ENCODE assay signal across 21 mouse cellular contexts in the genomic region with DNA sequence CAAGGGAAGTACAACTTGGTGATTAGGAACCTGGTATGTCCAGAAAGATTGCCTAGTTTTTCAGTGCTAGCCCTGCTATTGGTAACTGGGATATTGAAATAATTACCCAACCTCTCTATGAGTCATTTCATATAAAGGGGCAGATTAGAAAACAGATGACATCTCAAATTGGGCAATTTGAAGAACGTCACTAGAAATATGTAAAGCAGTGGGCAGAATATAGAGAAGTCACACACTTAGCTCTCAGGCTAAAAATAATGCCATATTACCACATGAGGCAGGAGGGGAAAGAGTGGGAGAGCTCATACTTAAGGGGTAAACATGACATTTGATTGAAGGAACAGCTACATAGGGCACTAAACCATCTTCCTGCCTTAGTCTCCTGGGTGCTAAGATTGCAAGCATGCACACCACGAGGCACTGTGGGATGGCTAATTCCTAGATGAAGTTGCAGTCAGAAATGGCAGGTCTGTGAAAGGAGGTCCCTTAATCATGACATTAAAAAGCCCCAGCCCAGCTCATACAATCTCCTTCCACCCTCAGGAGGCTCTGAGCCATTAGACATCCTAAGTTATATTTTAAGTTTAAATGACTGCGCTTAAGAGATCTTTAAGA. TPM values are rescaled to one million over a fixed set of nuclear protein-coding genes. Genes with fewer than 3 reads are reported as not detected.
DNase-seq lines count a peak whose midpoint lies in the region; ATAC-seq and TF ChIP-seq lines count a peak whose summit lies in the region.
"Had no signal": no experiment of that assay in that cellular context is flagged by ENCODE, and none has a peak within 500 bp of the region (broad histone marks: within the 10 kb centered on the region; RNA-seq: fewer than 3 reads in every experiment).

No protein-coding gene starts in this region.

- H3K79me2 ChIP-seq in macrophage (ENCODE audit: inconsistent target): peaks cover 45% of the 10 kb centered on the region

- H3K4me1 ChIP-seq in liver, embryonic 16.5 days (ENCODE audit: control insufficient read depth, low read depth, low read length): no peaks in the 10 kb centered on the region
- H3K4me1 ChIP-seq in liver, embryonic 11.5 days (replicated peaks; ENCODE audit: control insufficient read depth, insufficient read depth, low read length): no peaks in the 10 kb centered on the region
- peaks cover 3% of the 10 kb centered on the region for H3K4me1 ChIP-seq in bone marrow, adult 2 months (ENCODE audit: control insufficient read depth, insufficient read depth, low read length)
- H3K4me1 ChIP-seq: embryonic facial prominence, embryonic 13.5 days; forebrain, embryonic 10.5 days; heart, embryonic 15.5 days; hindbrain, embryonic 13.5 days; liver, embryonic 15.5 days; neural tube, embryonic 15.5 days had no signal

- H3K4me2 ChIP-seq in liver, embryonic 16.5 days (ENCODE audit: low read depth, low read length): no peak overlapping the region
- H3K4me2 ChIP-seq in liver, embryonic 11.5 days: no peak overlapping the region
- H3K4me2 ChIP-seq: embryonic facial prominence, embryonic 13.5 days; heart, embryonic 15.5 days; hindbrain, embryonic 13.5 days; liver, embryonic 15.5 days; neural tube, embryonic 15.5 days had no signal

- DNase-seq in liver, embryonic 11.5 days (ENCODE audit: low spot score): no peak
- DNase-seq in A20 (ENCODE audit: low read depth, low spot score): peak; percentile 39
- DNase-seq in kidney, postnatal 14 days: no peak
- no peak for DNase-seq in kidney, postnatal 36 days
- no peak for DNase-seq in right cerebral cortex, postnatal 4 days
- DNase-seq: cerebellum, adult 11-12 months; kidney, adult 11 months; kidney, postnatal 25 days; left cerebral cortex, postnatal 4 days; right cerebral cortex, adult 18-20 months had no signal

- no peak for TF ChIP-seq CTCF in bone marrow, adult 2 months (IDR thresholded peaks at IDR 0.05; ENCODE audit: control insufficient read depth, insufficient read depth, low read length)

- H3K27me3 ChIP-seq in liver, embryonic 16.5 days (ENCODE audit: control insufficient read depth, insufficient read depth, low read depth, low read length): no peaks in the 10 kb centered on the region
- H3K27me3 ChIP-seq in liver, embryonic 11.5 days (replicated peaks; ENCODE audit: control insufficient read depth, insufficient read depth, low read length): no peaks in the 10 kb centered on the region
- H3K27me3 ChIP-seq: embryonic facial prominence, embryonic 13.5 days; heart, embryonic 15.5 days; hindbrain, embryonic 13.5 days; liver, embryonic 15.5 days; neural tube, embryonic 15.5 days; Patski had no signal

- no peak overlapping the region for H3K27ac ChIP-seq in liver, embryonic 16.5 days (ENCODE audit: low read length)
- H3K27ac ChIP-seq in liver, embryonic 11.5 days (ENCODE audit: low read depth, low read length): no peak overlapping the region
- H3K27ac ChIP-seq in bone marrow, adult 2 months (ENCODE audit: control insufficient read depth, insufficient read depth, low read depth, low read length, poor library complexity): peak overlapping the region; percentile 22; the same call in 1 of the 2 replicates
- H3K27ac ChIP-seq in macrophage: peak overlapping the region; percentile 64
- H3K27ac ChIP-seq: embryonic facial prominence, embryonic 13.5 days; forebrain, embryonic 10.5 days; heart, embryonic 15.5 days; hindbrain, embryonic 13.5 days; liver, embryonic 15.5 days; neural tube, embryonic 15.5 days had no signal

- no peaks in the 10 kb centered on the region for H3K9me3 ChIP-seq in liver, embryonic 16.5 days (replicated peaks; ENCODE audit: control insufficient read depth, low read length)
- H3K9me3 ChIP-seq in liver, embryonic 11.5 days (ENCODE audit: control insufficient read depth, low read length): no peaks in the 10 kb centered on the region
- H3K9me3 ChIP-seq: embryonic facial prominence, embryonic 13.5 days; forebrain, embryonic 10.5 days; heart, embryonic 15.5 days; hindbrain, embryonic 13.5 days; liver, embryonic 15.5 days; neural tube, embryonic 15.5 days had no signal

- WGBS in liver, embryonic 16.5 days (ENCODE audit: insufficient replicate concordance): 48% methylated on average over 3 of the region's 3 CpGs
- WGBS in liver, embryonic 11.5 days: 68% methylated on average over 3 of the region's 3 CpGs
- 37% methylated on average over 3 of the region's 3 CpGs for WGBS in bone marrow, adult 2 months
- WGBS in macrophage (ENCODE audit: missing documents): 32% methylated on average over 3 of the region's 3 CpGs

- H3K9ac ChIP-seq in liver, embryonic 16.5 days (ENCODE audit: low read depth, low read length): no peak overlapping the region
- H3K9ac ChIP-seq in liver, embryonic 11.5 days (ENCODE audit: low read depth, low read length): no peak overlapping the region
- H3K9ac ChIP-seq: embryonic facial prominence, embryonic 13.5 days; heart, embryonic 15.5 days; hindbrain, embryonic 13.5 days; liver, embryonic 15.5 days; neural tube, embryonic 15.5 days had no signal

- no peak overlapping the region for H3K4me3 ChIP-seq in liver, embryonic 16.5 days (ENCODE audit: low read depth, low read length)
- H3K4me3 ChIP-seq in liver, embryonic 11.5 days (ENCODE audit: low read depth, low read length): no peak overlapping the region
- no peak overlapping the region for H3K4me3 ChIP-seq in bone marrow, adult 2 months (replicated peaks; ENCODE audit: control insufficient read depth, low read depth, low read length)
- H3K4me3 ChIP-seq in macrophage (ENCODE audit: inconsistent target): no peak overlapping the region
- H3K4me3 ChIP-seq: embryonic facial prominence, embryonic 13.5 days; forebrain, embryonic 10.5 days; heart, embryonic 15.5 days; hindbrain, embryonic 13.5 days; liver, embryonic 15.5 days; neural tube, embryonic 15.5 days had no signal

- no peaks in the 10 kb centered on the region for H3K36me3 ChIP-seq in liver, embryonic 16.5 days (ENCODE audit: control insufficient read depth, insufficient read depth)
- no peaks in the 10 kb centered on the region for H3K36me3 ChIP-seq in liver, embryonic 11.5 days (ENCODE audit: control insufficient read depth, insufficient read depth, low read length)
- H3K36me3 ChIP-seq in macrophage (ENCODE audit: inconsistent target): no peaks in the 10 kb centered on the region; the same call in 1 of the 2 replicates
- H3K36me3 ChIP-seq: embryonic facial prominence, embryonic 13.5 days; forebrain, embryonic 10.5 days; heart, embryonic 15.5 days; hindbrain, embryonic 13.5 days; liver, embryonic 15.5 days; neural tube, embryonic 15.5 days had no signal

- TF ChIP-seq POLR2A in bone marrow, adult 2 months (IDR thresholded peaks at IDR 0.05; ENCODE audit: borderline replicate concordance, control insufficient read depth, low read depth, low read length): no peak

- 0 out of 2 replicates have a peak, but pooled peaks have one; percentile 32 for ATAC-seq in liver, embryonic 16.5 days (ENCODE audit: low read depth)
- no peak for ATAC-seq in liver, embryonic 11.5 days (replicated peaks; ENCODE audit: low FRiP score)
- ATAC-seq: Patski had no signal

RNA-seq across cellular contexts. Expression of a gene that starts 7.3 kb away (rescaled TPM):
- 2.6 and 2.9 TPM in 2 replicates for polyA plus RNA-seq in liver, embryonic 16.5 days (2015; fragmentation: Nextera tagmentation; extraction: Ambion mirVana)
- polyA plus RNA-seq in liver, embryonic 11.5 days (2014; fragmentation: Nextera tagmentation; extraction: Ambion mirVana): 2.0 and 2.6 TPM in 2 replicates
- polyA plus RNA-seq in bone marrow, adult 2 months (2011; ENCODE audit: insufficient read depth, insufficient read length, low replicate concordance, missing spikeins): 6.9 and 30.1 TPM in 2 replicates
- 100 to 1,000 TPM in 13 of 26 experiments, 10 to 100 TPM in 13; 12.3 to 386 (median 98.8) TPM for total RNA-seq in macrophage (2018; cell fraction: chromatin; rRNA removed)
- 10 to 100 TPM; 15.9 to 40.3 (median 28.5) TPM for total RNA-seq in macrophage (2018; cell fraction: cytosol; rRNA removed)
- total RNA-seq in macrophage (2018; cell fraction: nucleus; rRNA removed): 100 to 1,000 TPM in 9 of 26 experiments, 10 to 100 TPM in 17; 32.8 to 249 (median 83.5) TPM
- polyA plus RNA-seq in macrophage (2018): 23.6 to 56.7 TPM (median 42.1 TPM) in 3 replicates
- total RNA-seq: layer of hippocampus, postnatal 10 days; left cerebral cortex, postnatal 4 days had no signal
- polyA plus RNA-seq: Patski had no signal

RNA-seq across cellular contexts. Expression of a gene that starts 13.4 kb away (rescaled TPM):
- 12.9 and 15.0 TPM in 2 replicates for polyA plus RNA-seq in liver, embryonic 16.5 days (2015; fragmentation: Nextera tagmentation; extraction: Ambion mirVana)
- 25.7 and 25.8 TPM in 2 replicates for polyA plus RNA-seq in liver, embryonic 11.5 days (2014; fragmentation: Nextera tagmentation; extraction: Ambion mirVana)
- polyA plus RNA-seq in bone marrow, adult 2 months (2011; ENCODE audit: insufficient read depth, insufficient read length, low replicate concordance, missing spikeins): 14.6 and 16.1 TPM in 2 replicates
- total RNA-seq in macrophage (2018; cell fraction: chromatin; rRNA removed): 10 to 100 TPM; 43.2 to 81.1 (median 59.7) TPM
- 10 to 100 TPM in 20 of 26 experiments, 1 to 10 TPM in 6; 8.5 to 13.7 (median 11.1) TPM for total RNA-seq in macrophage (2018; cell fraction: cytosol; rRNA removed)
- 10 to 100 TPM; 16.5 to 54.6 (median 32.7) TPM for total RNA-seq in macrophage (2018; cell fraction: nucleus; rRNA removed)
- polyA plus RNA-seq in macrophage (2018): 8.8 to 16.9 TPM (median 12.0 TPM) in 3 replicates

Comparison
In these comparisons a context has a peak if more than half of its experiments do, and no peak if none do; other contexts are left out.
1. H3K27ac ChIP-seq: peak in bone marrow, adult 2 months (single experiment) and macrophage (single experiment); none in liver, embryonic 16.5 days (single experiment) and liver, embryonic 11.5 days (single experiment).